Mouse (Mus musculus) right cerebral cortex, postnatal 14 days (tissue): Measurements from ENCODE around the gene Gpr22.

Experiments used
- DNase-seq: peaks from one replicate; pipeline ENCODE4 v3.0.0; 2022

The Gpr22 gene

GRCm38 (mm10) chr12:31713600-31713999 is at the start of gene Gpr22:
Gene Gpr22, minus strand, starts transcription at chr12:31713947.
- peak; percentile 51 for DNase-seq

- no peak for DNase-seq
Measured at GRCm38 (mm10) chr12:31755885-31756755, 42.4 kb upstream of the Gpr22 start.

GRCm38 (mm10) chr12:31754465-31754864 is 40.7 kb upstream of the Gpr22 start:
- no peak for DNase-seq

GRCm38 (mm10) chr12:31749846-31750245 is 36.1 kb upstream of the Gpr22 start:
- no peak for DNase-seq

GRCm38 (mm10) chr12:31747301-31747700 is 33.6 kb upstream of the Gpr22 start:
- DNase-seq = no peak

- DNase-seq = peak; percentile 27
Measured at GRCm38 (mm10) chr12:31734616-31735015, 20.9 kb upstream of the Gpr22 start.

GRCm38 (mm10) chr12:31730126-31730525 is 16.4 kb upstream of the Gpr22 start:
- no peak for DNase-seq

GRCm38 (mm10) chr12:31726707-31727106 is 13.0 kb upstream of the Gpr22 start:
- no peak for DNase-seq

GRCm38 (mm10) chr12:31725511-31726275 is 11.9 kb upstream of the Gpr22 start:
- DNase-seq = no peak

- no peak for DNase-seq
Measured at GRCm38 (mm10) chr12:31724576-31724975, 10.8 kb upstream of the Gpr22 start.

- no peak for DNase-seq
Measured at GRCm38 (mm10) chr12:31719586-31720275, 6.0 kb upstream of the Gpr22 start.

- DNase-seq = no peak
Measured at GRCm38 (mm10) chr12:31714070-31714469, 323 bp upstream of the Gpr22 start.

- DNase-seq = no peak
Measured at GRCm38 (mm10) chr12:31712727-31713126, 1.0 kb downstream of the Gpr22 start.

- no peak for DNase-seq
Measured at GRCm38 (mm10) chr12:31712233-31712632, 1.5 kb downstream of the Gpr22 start.

GRCm38 (mm10) chr12:31709665-31710064 is 4.1 kb downstream of the Gpr22 start:
- no peak for DNase-seq

- DNase-seq = no peak
Measured at GRCm38 (mm10) chr12:31707531-31707930, 6.2 kb downstream of the Gpr22 start.

- DNase-seq = no peak
Measured at GRCm38 (mm10) chr12:31706168-31706567, 7.6 kb downstream of the Gpr22 start.

- no peak for DNase-seq
Measured at GRCm38 (mm10) chr12:31703904-31704303, 9.8 kb downstream of the Gpr22 start.

GRCm38 (mm10) chr12:31701411-31701810 is 12.3 kb downstream of the Gpr22 start:
- DNase-seq = no peak

GRCm38 (mm10) chr12:31700623-31701347 is 13.0 kb downstream of the Gpr22 start:
- no peak for DNase-seq

- no peak for DNase-seq
Measured at GRCm38 (mm10) chr12:31693278-31693677, 20.5 kb downstream of the Gpr22 start.

- DNase-seq = no peak
Measured at GRCm38 (mm10) chr12:31686679-31687078, 27.1 kb downstream of the Gpr22 start.

GRCm38 (mm10) chr12:31667187-31667586 is 46.6 kb downstream of the Gpr22 start:
- no peak for DNase-seq
